Mouse (Mus musculus): ENCODE data around the gene Fkbp10. TPM values are rescaled to one million over a fixed set of nuclear protein-coding genes. Genes with fewer than 3 reads are reported as not detected.

The Fkbp10 gene
- polyA plus RNA-seq, 1 experiment from 2014 or later = 20.1 TPM

GRCm38 (mm10) chr11:100423836-100424235 is 8.3 kb downstream of the Fkbp10 start:
- no peak overlapping the region for H3K9ac ChIP-seq
- 0 out of 2 replicates have a peak, but pooled peaks cover 6% of the 10 kb centered on the region for H3K27me3 ChIP-seq (replicated peaks)
- peaks cover 13% of the 10 kb centered on the region for H3K4me1 ChIP-seq
- no peak overlapping the region for H3K4me2 ChIP-seq
- ATAC-seq = no peak
- peaks cover 6% of the 10 kb centered on the region for H3K36me3 ChIP-seq
- no peak overlapping the region for H3K4me3 ChIP-seq
- no peak overlapping the region for H3K27ac ChIP-seq
- H3K9me3 ChIP-seq (replicated peaks) = no peaks in the 10 kb centered on the region
- 81% methylated on average over 7 of the region's 7 CpGs for WGBS (ENCODE audit: insufficient replicate concordance)

- H3K27ac ChIP-seq = no peak overlapping the region
- no peaks in the 10 kb centered on the region for H3K27me3 ChIP-seq (replicated peaks)
- 22% methylated on average over 7 of the region's 7 CpGs for WGBS (ENCODE audit: insufficient replicate concordance)
- peaks cover 18% of the 10 kb centered on the region for H3K36me3 ChIP-seq
- no peak overlapping the region for H3K4me3 ChIP-seq
- peak; percentile 77 for ATAC-seq
- no peak overlapping the region for H3K9ac ChIP-seq
- no peak overlapping the region for H3K4me2 ChIP-seq
- H3K9me3 ChIP-seq (replicated peaks) = no peaks in the 10 kb centered on the region
- H3K4me1 ChIP-seq = peaks cover 13% of the 10 kb centered on the region
Measured at GRCm38 (mm10) chr11:100425851-100426250, 10.4 kb downstream of the Fkbp10 start.

GRCm38 (mm10) chr11:100426820-100427219 is 11.3 kb downstream of the Fkbp10 start:
- no peaks in the 10 kb centered on the region for H3K27me3 ChIP-seq (replicated peaks)
- no peaks in the 10 kb centered on the region for H3K9me3 ChIP-seq (replicated peaks)
- H3K9ac ChIP-seq = no peak overlapping the region
- H3K4me3 ChIP-seq = no peak overlapping the region
- no peak for ATAC-seq
- H3K4me2 ChIP-seq = no peak overlapping the region
- H3K4me1 ChIP-seq = peaks cover 13% of the 10 kb centered on the region
- H3K36me3 ChIP-seq = peaks cover 21% of the 10 kb centered on the region
- WGBS (ENCODE audit: insufficient replicate concordance) = 66% methylated on average over 3 of the region's 3 CpGs
- H3K27ac ChIP-seq = no peak overlapping the region

- Histone ChIP-seq H3K27me3 (replicated peaks) (no peaks in the 10 kb centered on the region), H3K9ac (no peak overlapping the region), H3K36me3 (peaks cover 28% of the 10 kb centered on the region), H3K4me2 (no peak overlapping the region), H3K4me1 (peaks cover 18% of the 10 kb centered on the region), H3K4me3 (no peak overlapping the region), H3K27ac (no peak overlapping the region), H3K9me3 (replicated peaks) (no peaks in the 10 kb centered on the region)
- no peak for ATAC-seq
- 63% methylated on average over 9 of the region's 9 CpGs for WGBS (ENCODE audit: insufficient replicate concordance)
Measured at GRCm38 (mm10) chr11:100428612-100429199, 13.2 kb downstream of the Fkbp10 start.

- H3K4me3 ChIP-seq = no peak overlapping the region
- no peak overlapping the region for H3K4me2 ChIP-seq
- H3K27me3 ChIP-seq (replicated peaks) = no peaks in the 10 kb centered on the region
- WGBS (ENCODE audit: insufficient replicate concordance) = 86% methylated on average over 7 of the region's 7 CpGs
- no peak for ATAC-seq
- no peak overlapping the region for H3K9ac ChIP-seq
- peaks cover 26% of the 10 kb centered on the region for H3K36me3 ChIP-seq
- H3K9me3 ChIP-seq (replicated peaks) = no peaks in the 10 kb centered on the region
- no peak overlapping the region for H3K27ac ChIP-seq
- H3K4me1 ChIP-seq = peaks cover 18% of the 10 kb centered on the region
Measured at GRCm38 (mm10) chr11:100430052-100430451, 14.6 kb downstream of the Fkbp10 start.

- Histone ChIP-seq H3K36me3 (peaks cover 44% of the 10 kb centered on the region), H3K9ac (no peak overlapping the region), H3K27ac (no peak overlapping the region), H3K4me3 (no peak overlapping the region), H3K4me1 (peaks cover 5% of the 10 kb centered on the region; the same call in 1 of the 2 replicates), H3K27me3 (replicated peaks) (no peaks in the 10 kb centered on the region), H3K9me3 (replicated peaks) (no peaks in the 10 kb centered on the region), H3K4me2 (no peak overlapping the region)
- no peak for ATAC-seq
- WGBS (ENCODE audit: insufficient replicate concordance) = 69% methylated on average over 5 of the region's 5 CpGs
Measured at GRCm38 (mm10) chr11:100432002-100432401, 16.5 kb downstream of the Fkbp10 start.

GRCm38 (mm10) chr11:100435678-100436246 is 20.3 kb downstream of the Fkbp10 start:
- Histone ChIP-seq H3K27ac (no peak overlapping the region), H3K4me1 (peaks cover 21% of the 10 kb centered on the region), H3K4me3 (no peak overlapping the region), H3K27me3 (replicated peaks) (no peaks in the 10 kb centered on the region), H3K9me3 (replicated peaks) (no peaks in the 10 kb centered on the region), H3K4me2 (no peak overlapping the region), H3K9ac (no peak overlapping the region), H3K36me3 (peaks cover 40% of the 10 kb centered on the region)
- WGBS (ENCODE audit: insufficient replicate concordance) = 78% methylated on average over 9 of the region's 9 CpGs
- no peak for ATAC-seq

GRCm38 (mm10) chr11:100437901-100438300 is 22.4 kb downstream of the Fkbp10 start:
- Histone ChIP-seq H3K27ac (no peak overlapping the region), H3K4me2 (no peak overlapping the region), H3K4me3 (no peak overlapping the region), H3K27me3 (replicated peaks) (no peaks in the 10 kb centered on the region), H3K9me3 (replicated peaks) (no peaks in the 10 kb centered on the region), H3K4me1 (peaks cover 29% of the 10 kb centered on the region), H3K36me3 (peaks cover 33% of the 10 kb centered on the region), H3K9ac (no peak overlapping the region)
- ATAC-seq = no peak
- WGBS (ENCODE audit: insufficient replicate concordance) = 71% methylated on average over 1 of the region's 1 CpGs

- Histone ChIP-seq H3K9ac (peak overlapping the region; percentile 85), H3K4me3 (peak overlapping the region; percentile 75), H3K27me3 (replicated peaks) (no peaks in the 10 kb centered on the region), H3K4me1 (peaks cover 29% of the 10 kb centered on the region), H3K36me3 (peaks cover 17% of the 10 kb centered on the region), H3K27ac (peak overlapping the region; percentile 57), H3K4me2 (peak overlapping the region; percentile 98), H3K9me3 (replicated peaks) (no peaks in the 10 kb centered on the region)
- whole genome bisulfite sequencing (ENCODE audit: insufficient replicate concordance) = 4% methylated on average over 52 of the region's 52 CpGs
- peak; percentile 93 for ATAC-seq
Measured at GRCm38 (mm10) chr11:100440691-100441522, 25.4 kb downstream of the Fkbp10 start.

- H3K36me3 ChIP-seq = peaks cover 8% of the 10 kb centered on the region
- H3K27ac ChIP-seq = peak within 1 kb of the TSS; percentile 57
- no peaks in the 10 kb centered on the region for H3K27me3 ChIP-seq (replicated peaks)
- peak within 1 kb of the TSS; percentile 75 for H3K4me3 ChIP-seq
- H3K9me3 ChIP-seq (replicated peaks) = no peaks in the 10 kb centered on the region
- peak within 1 kb of the TSS; percentile 98 for H3K4me2 ChIP-seq
- ATAC-seq = no peak
- WGBS (ENCODE audit: insufficient replicate concordance) = 76% methylated on average over 8 of the region's 8 CpGs
- peak within 1 kb of the TSS; percentile 85 for H3K9ac ChIP-seq
- H3K4me1 ChIP-seq = peaks cover 29% of the 10 kb centered on the region
Measured at GRCm38 (mm10) chr11:100441797-100442196, 26.3 kb downstream of the Fkbp10 start, which contains the start of the genes Nt5c3b and Klhl10. Gene Nt5c3b (minus strand): TSS chr11:100441808. Gene Klhl10 (plus strand): TSS chr11:100441917.

GRCm38 (mm10) chr11:100442625-100443024 is 27.1 kb downstream of the Fkbp10 start:
- 76% methylated on average over 6 of the region's 6 CpGs for WGBS (ENCODE audit: insufficient replicate concordance)

GRCm38 (mm10) chr11:100457247-100457646 is 41.8 kb downstream of the Fkbp10 start:
- Histone ChIP-seq H3K27me3 (replicated peaks) (no peaks in the 10 kb centered on the region), H3K9ac (no peak overlapping the region), H3K36me3 (peaks cover 38% of the 10 kb centered on the region), H3K4me2 (no peak overlapping the region), H3K27ac (no peak overlapping the region), H3K4me3 (no peak overlapping the region), H3K4me1 (no peaks in the 10 kb centered on the region), H3K9me3 (replicated peaks) (no peaks in the 10 kb centered on the region)
- ATAC-seq = no peak
- WGBS (ENCODE audit: insufficient replicate concordance) = 75% methylated on average over 4 of the region's 4 CpGs

More at GRCm38 (mm10) chr11:100442625-100443024, 27.1 kb downstream of the Fkbp10 start:
- no peak overlapping the region for H3K4me2 ChIP-seq
- no peak overlapping the region for H3K4me3 ChIP-seq
- H3K9me3 ChIP-seq (replicated peaks) = no peaks in the 10 kb centered on the region
- H3K9ac ChIP-seq = no peak overlapping the region
- peaks cover 2% of the 10 kb centered on the region for H3K36me3 ChIP-seq
- no peak for ATAC-seq
- H3K4me1 ChIP-seq = peaks cover 29% of the 10 kb centered on the region
- H3K27me3 ChIP-seq (replicated peaks) = no peaks in the 10 kb centered on the region
- no peak overlapping the region for H3K27ac ChIP-seq

Data from liver, embryonic 12.5 days (tissue).